Mouse (Mus musculus) megakaryocyte-erythroid progenitor cell, adult 5-6 weeks (primary cell): ENCODE measurements at regions not wholly inside any gene's neighbourhood (a gene's known extent, or its start where the extent isn't known, plus 50 kb on each side); places are given as distances from the start of the nearest gene placed in this dataset.

Source experiments
- ATAC-seq: replicated peaks from 2 replicates; pipeline ENCODE4 v1.8.0; 2016; ENCODE audit warnings: mild to moderate bottlenecking, inconsistent platforms; ENCODE audit not compliant: severe bottlenecking, poor library complexity, low FRiP score, low TSS enrichment

DNA sequence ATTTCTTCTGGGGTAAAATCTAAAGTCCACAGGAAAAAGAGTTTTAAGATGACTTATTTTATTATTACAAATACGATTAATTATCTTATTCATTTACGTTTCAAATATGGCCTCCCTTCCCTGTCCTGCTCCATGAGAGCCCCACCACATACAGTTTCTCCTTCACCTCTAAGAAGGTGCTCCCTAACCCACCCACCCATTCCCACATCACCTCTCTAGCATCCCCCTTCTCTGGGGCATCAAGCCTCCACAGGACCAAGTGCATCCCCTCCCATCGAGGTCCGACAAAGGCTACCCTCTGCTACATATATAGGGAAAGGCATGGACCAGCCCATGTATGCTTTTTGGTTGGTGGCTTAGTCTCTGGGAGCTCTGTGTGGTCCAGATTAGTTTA, 300.2 kb upstream of the Gpc5 start:
- no peak for ATAC-seq

DNA sequence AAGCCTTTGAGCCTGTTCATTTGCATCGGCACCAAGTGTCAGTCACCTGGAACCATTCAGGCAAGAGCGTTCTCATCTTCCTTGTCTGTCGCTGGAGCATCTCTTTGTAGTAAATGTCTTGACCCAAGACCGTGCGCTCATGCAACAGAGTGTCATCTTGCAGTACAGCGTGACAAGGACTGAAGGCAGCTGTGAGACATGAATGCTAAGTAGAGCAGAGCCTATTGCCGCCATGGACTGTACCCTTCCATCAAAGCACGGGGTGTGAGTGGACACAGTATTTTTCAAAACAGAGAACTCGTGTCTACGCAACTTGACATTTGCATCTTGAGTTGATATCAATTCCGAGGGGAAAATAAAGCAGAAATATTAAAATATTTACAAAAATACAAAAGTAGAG, 287.4 kb upstream of the Gpc5 start:
- ATAC-seq = no peak

DNA sequence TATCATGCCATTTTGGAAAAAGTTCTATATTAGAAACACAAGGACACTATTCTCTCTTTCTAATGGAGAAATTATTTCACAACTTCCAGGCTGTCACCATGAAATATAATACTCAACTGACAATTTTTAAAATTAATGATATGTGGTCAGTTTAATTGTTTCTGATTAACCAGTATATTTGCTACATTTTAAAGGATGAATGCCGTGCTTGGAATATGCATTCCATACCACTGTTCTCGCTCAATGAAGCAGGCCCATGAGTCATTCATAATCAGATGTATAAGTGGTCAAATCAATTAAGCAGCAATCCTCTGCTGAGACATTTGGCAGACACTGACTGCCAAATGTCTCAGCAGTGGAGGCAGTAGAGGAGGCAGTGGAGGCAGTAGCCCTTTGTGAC, 283.4 kb upstream of the Gpc5 start:
- no peak for ATAC-seq

GRCm38 (mm10) chr14:114820677-114821076, 271.3 kb upstream of the Gpc5 start:
- ATAC-seq = no peak

- no peak for ATAC-seq
These were observed 270.9 kb upstream of the Gpc5 start for GRCm38 (mm10) chr14:114821098-114821594.

- ATAC-seq = no peak
These were observed 270.3 kb upstream of the Gpc5 start for GRCm38 (mm10) chr14:114821672-114822071.

GRCm38 (mm10) chr14:114826662-114827321, 265.2 kb upstream of the Gpc5 start:
- ATAC-seq = no peak

DNA sequence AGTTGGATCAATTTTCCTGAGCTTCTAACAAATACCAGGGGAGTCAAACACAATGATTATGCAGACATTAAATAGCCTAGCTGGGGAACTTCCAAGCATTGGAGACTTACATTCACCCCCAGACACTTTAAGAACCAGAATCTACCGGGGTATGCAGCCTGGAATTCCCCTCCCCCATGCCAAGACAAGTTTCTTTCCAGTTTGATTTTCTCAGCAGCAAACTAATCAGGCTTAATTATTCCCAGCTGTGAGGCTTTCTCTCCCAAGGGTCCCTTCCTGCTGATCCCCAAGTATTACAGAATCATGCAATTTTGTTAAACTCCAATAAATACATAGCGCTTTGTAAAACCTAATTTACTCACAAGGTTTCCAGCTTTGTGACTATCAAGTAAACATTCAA, 262.7 kb upstream of the Gpc5 start:
- ATAC-seq = no peak

DNA sequence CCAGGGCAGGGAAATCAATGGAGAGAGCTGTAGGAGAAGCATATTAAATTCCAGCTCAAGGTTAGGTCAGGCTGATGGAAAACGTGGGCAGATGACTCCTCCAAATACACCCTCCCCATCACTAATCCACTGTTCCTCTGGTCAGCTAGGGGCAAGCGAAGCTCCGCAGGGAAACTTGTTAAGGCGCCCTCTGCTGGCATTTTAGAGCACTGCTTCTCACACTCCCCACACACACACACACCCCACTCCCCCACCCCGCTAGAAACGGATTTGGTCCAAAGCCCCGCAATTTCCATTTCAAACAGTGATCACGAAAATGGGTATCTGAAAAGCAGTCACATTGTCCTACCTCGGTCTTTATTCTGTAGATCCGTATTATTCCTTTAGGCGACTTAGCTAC, 259.0 kb upstream of the Gpc5 start:
- no peak for ATAC-seq

DNA sequence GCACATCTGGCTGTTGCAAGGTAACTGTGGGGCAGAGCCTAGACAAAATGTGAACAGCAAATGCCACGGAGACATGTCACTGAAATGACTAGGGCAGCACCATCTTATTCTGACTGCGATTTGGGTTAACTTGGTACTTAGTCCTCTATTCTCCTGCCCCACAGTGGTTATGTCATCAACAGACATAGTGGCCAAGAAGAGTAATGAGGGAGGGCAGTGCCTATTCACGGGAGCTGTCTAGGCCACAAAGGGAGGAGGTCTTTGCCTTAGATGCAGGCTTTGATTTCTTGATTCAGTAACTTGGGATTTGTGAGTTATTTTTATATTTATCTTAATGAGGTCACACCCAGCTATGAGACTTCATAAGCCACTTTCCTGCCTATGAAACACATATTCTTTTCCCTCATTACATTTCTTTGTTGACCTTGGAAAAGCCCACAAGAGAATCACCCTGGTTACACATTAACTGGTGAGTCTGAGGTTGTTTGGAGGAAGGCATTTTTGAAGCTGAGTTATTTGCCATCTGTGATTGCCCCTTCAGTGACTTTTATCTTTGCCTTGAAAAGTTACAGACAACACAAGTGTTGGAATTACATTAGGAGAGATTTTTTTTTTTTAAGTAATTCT, 255.2 kb upstream of the Gpc5 start:
- ATAC-seq = no peak

DNA sequence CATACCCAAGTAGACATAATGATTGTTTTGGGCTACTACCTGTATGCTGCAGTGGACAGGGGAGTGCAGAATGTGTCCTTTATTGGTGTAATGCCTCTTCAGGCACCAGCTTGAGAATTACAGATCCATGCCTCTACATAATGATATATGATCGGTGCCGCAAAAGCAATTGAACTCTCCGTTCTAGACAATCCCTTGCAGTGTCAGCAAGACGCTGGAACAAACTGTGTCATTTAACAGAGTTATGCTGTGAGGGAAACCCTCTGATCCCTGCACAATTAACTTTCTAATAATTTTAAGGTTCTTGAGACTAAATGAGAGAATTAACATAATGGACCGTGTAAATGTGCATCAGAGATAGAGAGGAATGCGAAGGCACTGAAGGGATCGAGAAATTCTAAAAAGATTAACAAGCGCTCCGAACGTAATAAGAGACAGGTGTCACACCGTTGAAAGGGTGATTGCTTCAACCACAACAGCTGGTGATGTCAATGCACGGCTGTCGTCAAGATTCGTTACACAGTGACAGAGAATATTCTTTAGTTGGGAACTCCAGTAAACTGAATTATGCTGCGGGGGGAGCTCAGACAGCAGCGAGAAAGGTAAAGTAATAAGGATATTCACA, 254.3 kb upstream of the Gpc5 start:
- ATAC-seq = no peak

- no peak for ATAC-seq
These were observed 252.6 kb upstream of the Gpc5 start for GRCm38 (mm10) chr14:114839340-114839903.

- no peak for ATAC-seq
These were observed 251.2 kb upstream of the Gpc5 start for GRCm38 (mm10) chr14:114840766-114841165.

DNA sequence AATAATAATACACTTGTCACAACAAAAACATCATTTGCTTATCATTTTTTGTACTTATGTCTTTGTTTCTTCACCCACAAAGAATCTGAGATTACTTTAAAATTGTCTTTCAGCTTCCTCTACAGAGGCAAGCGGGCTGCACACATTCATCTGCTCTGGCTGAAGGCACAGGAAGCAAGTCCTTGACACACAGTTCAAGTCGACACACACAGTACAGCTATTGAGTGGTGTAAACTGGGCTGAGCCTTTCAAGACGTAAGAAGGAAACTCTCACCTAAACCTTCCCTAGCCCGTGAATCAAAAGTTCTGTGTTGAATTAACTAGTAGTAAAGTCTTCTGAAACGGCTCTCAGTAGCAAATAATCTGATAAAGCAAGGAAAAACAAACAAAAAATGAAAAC, 250.5 kb upstream of the Gpc5 start:
- no peak for ATAC-seq

DNA sequence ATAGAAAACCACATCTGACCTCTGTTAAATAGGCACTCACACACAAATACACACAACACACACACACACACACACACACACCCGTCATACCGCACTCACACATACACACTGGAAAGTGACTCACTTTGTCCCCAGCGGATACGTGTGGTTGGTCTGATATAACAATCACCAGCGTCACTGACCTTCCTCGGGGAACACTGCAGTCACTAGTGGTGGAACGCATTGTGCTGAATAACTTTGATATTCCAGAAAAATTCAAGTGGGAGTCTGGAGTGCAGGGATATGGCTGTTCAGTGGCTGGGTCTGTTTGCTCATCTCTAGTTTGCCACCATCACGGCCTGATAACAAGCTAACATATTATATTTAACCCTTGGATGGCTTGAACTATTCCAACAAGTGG, 249.7 kb upstream of the Gpc5 start:
- no peak for ATAC-seq

GRCm38 (mm10) chr14:114843105-114843743, 248.8 kb upstream of the Gpc5 start:
- ATAC-seq = no peak

GRCm38 (mm10) chr14:114854324-114855054, 237.5 kb upstream of the Gpc5 start:
- ATAC-seq = peak; percentile 91

DNA sequence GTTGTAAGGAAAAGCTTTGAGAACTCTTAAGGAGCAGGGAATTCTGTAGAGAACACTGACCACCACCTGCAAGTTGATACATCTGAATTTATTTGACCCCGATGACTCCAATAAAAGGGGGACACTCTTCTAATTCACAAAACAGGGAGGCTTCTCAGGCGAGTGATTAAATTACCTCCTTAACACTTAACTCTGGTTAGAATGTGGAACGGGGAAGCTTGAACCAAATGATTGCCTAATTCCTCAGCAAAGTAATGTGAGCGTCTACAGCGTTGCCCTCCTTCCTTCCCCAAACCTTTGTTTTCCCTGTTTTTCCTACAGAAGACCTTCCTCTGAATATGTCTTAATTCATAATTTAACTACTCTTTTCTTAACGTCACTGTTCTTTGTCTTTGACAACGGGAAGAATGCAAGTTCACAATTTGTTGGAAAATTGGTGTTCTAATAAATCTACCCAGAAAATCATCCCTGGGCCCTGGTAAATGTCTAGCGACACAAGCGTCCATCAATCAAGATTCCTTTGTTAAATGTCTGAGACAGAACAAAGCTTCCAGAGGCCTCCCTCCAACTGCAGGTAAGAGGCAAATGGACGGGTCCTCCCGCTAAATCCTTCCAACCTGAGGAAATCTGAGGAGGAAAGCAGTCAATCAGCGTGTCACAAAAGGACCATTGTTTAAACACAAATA, 236.8 kb upstream of the Gpc5 start:
- ATAC-seq = no peak

DNA sequence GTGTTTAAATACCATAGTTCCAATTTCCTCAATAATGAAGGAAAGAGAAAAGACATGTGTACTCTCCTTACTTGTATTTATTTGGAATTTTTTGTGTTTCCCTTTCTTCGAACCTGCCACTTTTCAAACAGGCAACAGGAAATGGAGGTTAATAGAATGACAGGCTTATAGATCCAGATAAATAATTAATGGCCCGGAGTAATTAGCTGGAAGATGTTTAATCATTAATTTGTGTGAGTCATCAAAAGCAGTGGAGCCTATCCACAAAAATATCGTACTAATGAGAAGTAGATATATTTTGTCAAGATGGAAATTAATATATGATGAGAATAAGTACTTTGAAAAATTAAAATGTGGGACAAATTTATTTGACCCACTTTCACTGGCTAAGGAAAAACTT, 236.3 kb upstream of the Gpc5 start:
- no peak for ATAC-seq
